Mouse (Mus musculus) C2C12 (cell line): Measurements from ENCODE around the gene Zfyve28.

Source experiments
- CTCF ChIP-seq: IDR thresholded peaks from one replicate; pipeline ENCODE4 v1.5.1; 2011; ENCODE audit not compliant: control insufficient read depth, insufficient read depth, insufficient read length
- USF1 ChIP-seq: IDR thresholded peaks from one replicate; pipeline ENCODE4 v1.6.1; 2011; ENCODE audit warnings: low read depth, mild to moderate bottlenecking, control low read depth, moderate library complexity

GRCm38 (mm10) chr5:34298061-34298460 is 9.8 kb upstream of the Zfyve28 start:
- TF ChIP-seq CTCF, result no peak
- no peak for TF ChIP-seq USF1
